Mouse (Mus musculus) olfactory bulb, adult 2 months (tissue): ENCODE data around the gene Sh3gl2.

Experiments
- CTCF ChIP-seq: fragments of 200-500 bp; IDR thresholded peaks from 2 replicates; pipeline ENCODE4 v1.5.1; 2012; ENCODE audit warnings: low read depth, mild to moderate bottlenecking, low read length, moderate library complexity; ENCODE audit not compliant: insufficient read depth
- POLR2A ChIP-seq: fragments of 200-500 bp; IDR thresholded peaks from 2 replicates; pipeline ENCODE4 v1.6.1; 2012; ENCODE audit warnings: mild to moderate bottlenecking, low read depth, low read length, moderate library complexity; ENCODE audit not compliant: insufficient read depth

DNA sequence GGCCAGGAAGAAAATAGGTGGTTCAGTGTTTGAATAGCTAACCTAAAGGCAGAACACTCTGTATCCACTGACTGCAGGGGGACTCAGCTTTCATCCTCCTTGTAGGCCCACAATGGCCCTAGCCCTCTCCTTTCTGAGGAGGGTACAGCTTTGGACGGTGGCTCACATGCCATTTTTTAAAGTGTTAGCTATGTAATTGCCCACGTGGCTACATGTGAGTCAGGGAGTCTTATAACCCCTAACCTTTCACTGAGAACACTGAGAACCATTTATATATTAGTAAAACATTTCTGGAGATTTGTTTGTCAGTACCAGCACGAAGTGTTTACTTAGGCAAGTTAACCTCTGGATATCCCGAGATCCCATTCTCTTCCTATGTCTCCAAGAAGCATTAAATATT is 12.1 kb downstream of the Sh3gl2 start:
- TF ChIP-seq CTCF (no peak), POLR2A (no peak)
